Mouse (Mus musculus) lung, postnatal 0 days (tissue): Measurements from ENCODE around the gene Vps13c. TPM values are rescaled to one million over a fixed set of nuclear protein-coding genes. Genes with fewer than 3 reads are reported as not detected.

ENCODE experiments used
- ATAC-seq: fragments of 200-750 bp; cut with Nextera tagmentation; 2 replicates; pipeline ENCODE4 v1.8.0; 2017; ENCODE audit warnings: moderate library complexity
- DNase-seq: peaks from one replicate; pipeline ENCODE4 v3.0.0-alpha.2; 2016; ENCODE audit warnings: low spot score
- H3K27ac ChIP-seq: fragments of 300-500 bp; sonication (generic); 2 replicates; pipeline ENCODE4 v1.5.1; 2014; ENCODE audit warnings: antibody characterized with exemption, mild to moderate bottlenecking, low read length, mixed read lengths
- H3K27me3 ChIP-seq: fragments of 300-500 bp; sonication (generic); replicated peaks from 2 replicates; pipeline ENCODE4 v1.6.1; 2014; ENCODE audit warnings: low read length, mixed read lengths; ENCODE audit not compliant: insufficient read depth
- H3K36me3 ChIP-seq: fragments of 300-500 bp; sonication (generic); 2 replicates; pipeline ENCODE4 v1.6.1; 2014; ENCODE audit warnings: low read length, mixed read lengths; ENCODE audit not compliant: insufficient read depth
- H3K4me1 ChIP-seq: fragments of 300-500 bp; sonication (generic); 2 replicates; pipeline ENCODE4 v1.6.1; 2014; ENCODE audit warnings: antibody characterized with exemption, low read depth, low read length, mixed read lengths; ENCODE audit not compliant: insufficient read depth
- H3K4me2 ChIP-seq: fragments of 300-500 bp; sonication (generic); replicated peaks from 2 replicates; pipeline ENCODE4 v1.6.1; 2014; ENCODE audit warnings: low read depth, mild to moderate bottlenecking, low read length, moderate library complexity, mixed read lengths
- H3K4me3 ChIP-seq: fragments of 300-500 bp; sonication (generic); 2 replicates; pipeline ENCODE4 v1.5.1; 2014; ENCODE audit warnings: low read depth, low read length
- H3K9ac ChIP-seq: fragments of 300-500 bp; sonication (generic); replicated peaks from 2 replicates; pipeline ENCODE4 v1.6.1; 2014; ENCODE audit warnings: low read depth, mild to moderate bottlenecking
- H3K9me3 ChIP-seq: fragments of 300-500 bp; sonication (generic); 2 replicates; pipeline ENCODE4 v1.6.1; 2016; ENCODE audit warnings: low read length, mixed read lengths
- CTCF ChIP-seq: IDR thresholded peaks from 2 replicates; pipeline ENCODE4 v1.5.1; 2016; ENCODE audit warnings: antibody characterized with exemption, mild to moderate bottlenecking
- EP300 ChIP-seq: IDR thresholded peaks from 2 replicates; pipeline ENCODE4 v1.6.1; 2016; ENCODE audit warnings: antibody characterized with exemption, mild to moderate bottlenecking, control low read depth
- WGBS: fragments of 180-500 bp; shearing (Covaris S2); extraction: QIAGEN DNeasy Blood & Tissue Kit; methylation state at CpG from one replicate; pipeline ENCODE4 v1.1.7; 2014; 5-methylcytosine and 5-hydroxymethylcytosine counted together
- polyA plus RNA-seq: library from polyadenylated mRNA; unstranded; fragments of >200 nt; fragmentation: Nextera tagmentation; extraction: Ambion mirVana; gene quantifications from 2 replicates; pipeline ENCODE4 v1.2.1, GENCODE M21; 2015

Gene Vps13c
- polyA plus RNA-seq, 1 experiment from 2014 or later: 6.9 TPM

DNA sequence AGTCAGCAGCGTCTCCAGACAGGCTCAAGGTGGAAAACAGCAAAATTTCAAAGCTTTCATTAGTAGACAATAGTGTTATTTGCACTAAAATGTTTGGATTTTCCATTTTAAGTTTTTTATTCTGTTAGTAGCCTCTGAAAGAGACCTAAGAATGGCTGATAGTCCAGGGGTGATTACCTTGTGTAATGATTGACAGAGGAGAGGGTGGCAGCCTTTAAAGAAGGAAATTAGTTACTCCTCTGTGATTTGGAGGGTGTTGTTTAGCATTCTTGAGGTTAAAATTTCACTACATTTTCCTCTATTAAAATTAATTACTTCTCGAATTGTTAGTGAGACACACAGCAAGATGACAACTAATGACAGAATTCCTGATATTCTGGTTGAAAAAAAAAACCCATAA, 2.9 kb upstream of the Vps13c start:
- Histone ChIP-seq H3K9me3 (no peaks in the 10 kb centered on the region), H3K4me1 (no peaks in the 10 kb centered on the region; the same call in 1 of the 2 replicates), H3K4me3 (no peak overlapping the region), H3K4me2 (no peak overlapping the region), H3K27ac (no peak overlapping the region), H3K36me3 (no peaks in the 10 kb centered on the region), H3K9ac (no peak overlapping the region), H3K27me3 (no peaks in the 10 kb centered on the region)
- 79% methylated on average over 2 of the region's 2 CpGs for WGBS
- TF ChIP-seq EP300 (no peak), CTCF (no peak)
- ATAC-seq: no peak
- no peak for DNase-seq

DNA sequence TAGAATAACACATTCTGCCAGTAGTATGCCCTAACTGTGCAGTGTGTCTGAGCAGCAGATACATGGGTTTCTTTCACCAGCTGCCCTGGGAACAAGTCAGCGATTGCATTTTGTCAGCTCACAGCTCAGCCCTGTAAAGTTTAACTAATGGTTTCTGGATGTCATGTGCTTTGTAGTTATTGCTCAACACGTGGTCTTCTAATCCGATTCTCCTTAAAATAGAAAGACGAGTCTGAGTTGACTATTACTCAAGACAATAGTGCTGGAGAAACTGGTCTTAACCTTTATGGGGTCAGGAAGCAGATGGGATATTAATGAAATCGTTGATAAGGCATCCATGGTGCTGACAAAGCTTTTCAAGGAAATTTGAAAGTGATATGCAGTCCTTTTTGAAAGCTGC, 2.6 kb downstream of the Vps13c start:
- no peak overlapping the region for H3K4me2 ChIP-seq
- peak; percentile 53 for ATAC-seq
- no peak overlapping the region for H3K4me3 ChIP-seq
- WGBS: 18% methylated on average over 5 of the region's 5 CpGs
- peaks cover 11% of the 10 kb centered on the region for H3K4me1 ChIP-seq
- H3K27me3 ChIP-seq: no peaks in the 10 kb centered on the region
- no peaks in the 10 kb centered on the region for H3K36me3 ChIP-seq
- H3K9ac ChIP-seq: no peak overlapping the region
- no peak overlapping the region for H3K27ac ChIP-seq
- peak; percentile 92 for DNase-seq
- no peaks in the 10 kb centered on the region for H3K9me3 ChIP-seq
- TF ChIP-seq CTCF: no peak
- TF ChIP-seq EP300: peak; percentile 59

DNA sequence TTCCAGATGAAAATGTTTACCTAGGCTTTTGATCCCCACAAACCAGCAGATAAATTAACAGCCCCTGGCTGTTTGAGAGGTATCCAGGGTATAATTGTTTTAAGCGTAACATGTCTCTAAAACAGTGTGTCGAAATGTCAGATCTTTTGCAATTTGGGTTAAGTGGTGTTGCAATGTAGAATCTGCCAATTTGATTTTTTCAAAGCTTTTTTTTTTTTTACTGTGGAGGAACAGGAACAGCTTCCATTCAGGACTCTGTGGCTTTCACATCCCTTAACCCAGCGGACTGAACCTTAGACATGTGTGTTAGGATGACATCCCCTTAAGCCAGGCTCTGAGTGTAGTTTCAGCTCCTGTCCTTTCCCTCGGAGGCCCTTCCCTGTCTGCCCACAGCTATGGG, 4.8 kb downstream of the Vps13c start:
- Histone ChIP-seq H3K27me3 (no peaks in the 10 kb centered on the region), H3K4me2 (no peak overlapping the region; the same call in 1 of the 2 replicates), H3K4me1 (peaks cover 11% of the 10 kb centered on the region), H3K4me3 (no peak overlapping the region), H3K36me3 (no peaks in the 10 kb centered on the region), H3K9ac (no peak overlapping the region), H3K27ac (0 out of 2 replicates have a peak overlapping the region, but pooled peaks have one; percentile 20), H3K9me3 (no peaks in the 10 kb centered on the region)
- DNase-seq (peak; percentile 84), ATAC-seq (0 out of 2 replicates have a peak, but pooled peaks have one; percentile 3)
- WGBS: 41% methylated on average over 4 of the region's 4 CpGs
- peak; percentile 70 for TF ChIP-seq EP300
- no peak for TF ChIP-seq CTCF

DNA sequence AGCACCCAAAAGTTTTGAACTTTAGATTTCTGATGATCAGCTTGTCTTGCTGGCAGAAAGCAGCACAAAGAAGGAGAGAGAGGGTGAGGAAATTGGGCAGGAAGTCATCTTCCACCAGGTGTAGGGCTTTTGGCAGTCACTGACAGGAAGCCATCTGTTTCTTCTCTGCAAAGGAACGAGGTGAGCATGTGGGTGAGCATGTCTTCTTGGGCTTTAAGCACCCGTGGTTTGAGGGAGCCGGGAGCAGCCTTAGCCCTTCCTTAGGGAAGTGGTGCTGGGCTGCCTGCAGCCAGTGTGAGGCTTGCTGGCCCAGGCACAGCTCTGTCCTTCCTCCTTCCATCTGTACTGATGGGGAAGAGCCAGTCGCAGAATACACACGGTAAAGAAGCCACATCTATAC, 5.5 kb downstream of the Vps13c start:
- H3K4me1 ChIP-seq: peaks cover 11% of the 10 kb centered on the region
- TF ChIP-seq CTCF (no peak), EP300 (no peak)
- DNase-seq (no peak), ATAC-seq (no peak)
- no peaks in the 10 kb centered on the region for H3K9me3 ChIP-seq
- WGBS: 54% methylated on average over 5 of the region's 5 CpGs
- no peak overlapping the region for H3K9ac ChIP-seq
- no peak overlapping the region for H3K4me3 ChIP-seq
- 0 out of 2 replicates have a peak overlapping the region, but pooled peaks have one; percentile 20 for H3K27ac ChIP-seq
- H3K36me3 ChIP-seq: no peaks in the 10 kb centered on the region
- no peaks in the 10 kb centered on the region for H3K27me3 ChIP-seq
- H3K4me2 ChIP-seq: no peak overlapping the region; the same call in 1 of the 2 replicates

DNA sequence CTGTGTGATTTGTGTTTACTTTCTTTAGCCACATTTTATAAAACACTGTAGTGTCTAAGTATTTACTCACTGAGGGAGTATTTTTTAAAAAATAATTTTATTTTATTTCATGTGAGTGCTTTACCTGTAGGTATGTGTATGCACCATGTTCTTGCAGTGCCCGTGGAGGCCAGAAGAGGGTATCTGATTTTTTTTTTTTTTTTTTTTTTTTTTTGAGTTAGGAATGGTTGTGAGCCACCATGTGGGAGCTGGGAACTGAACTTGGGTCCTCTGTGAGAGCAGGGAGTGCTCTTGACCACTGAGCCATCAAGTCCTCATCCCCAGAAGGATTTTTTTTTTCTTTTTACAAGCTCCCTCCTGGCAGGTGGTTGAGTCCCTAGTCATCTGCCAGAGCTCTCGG, 5.9 kb downstream of the Vps13c start:
- no peak overlapping the region for H3K4me2 ChIP-seq
- H3K9me3 ChIP-seq: no peaks in the 10 kb centered on the region
- H3K36me3 ChIP-seq: no peaks in the 10 kb centered on the region
- H3K27ac ChIP-seq: no peak overlapping the region
- no peak overlapping the region for H3K9ac ChIP-seq
- TF ChIP-seq CTCF (no peak), EP300 (no peak)
- peaks cover 11% of the 10 kb centered on the region for H3K4me1 ChIP-seq
- H3K27me3 ChIP-seq: no peaks in the 10 kb centered on the region
- ATAC-seq (no peak), DNase-seq (no peak)
- WGBS: 97% methylated on average over 2 of the region's 2 CpGs
- H3K4me3 ChIP-seq: no peak overlapping the region

DNA sequence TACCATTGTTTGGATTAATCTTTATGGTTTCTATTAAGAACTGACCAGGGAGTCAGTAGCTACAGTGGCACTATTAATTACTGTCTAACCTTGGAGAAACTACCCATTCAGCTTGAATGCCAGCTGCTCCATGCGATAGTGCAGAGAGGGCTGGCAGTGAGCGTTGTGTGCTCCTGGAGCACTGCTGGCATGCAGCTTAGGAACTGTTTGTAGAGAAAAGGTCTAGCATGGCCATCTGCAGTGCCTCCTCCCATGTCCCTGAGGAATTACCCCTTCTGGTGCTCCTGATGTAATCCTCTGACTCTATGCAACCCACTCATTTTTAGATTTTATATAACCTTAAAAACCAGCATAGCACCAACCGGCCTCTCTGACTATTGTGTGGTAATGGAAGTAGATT, 7.4 kb downstream of the Vps13c start:
- no peak overlapping the region for H3K4me2 ChIP-seq
- no peak overlapping the region for H3K27ac ChIP-seq
- TF ChIP-seq CTCF: no peak
- TF ChIP-seq EP300: no peak
- DNase-seq: no peak
- H3K9me3 ChIP-seq: no peaks in the 10 kb centered on the region
- H3K36me3 ChIP-seq: no peaks in the 10 kb centered on the region
- H3K4me1 ChIP-seq: peaks cover 11% of the 10 kb centered on the region
- no peaks in the 10 kb centered on the region for H3K27me3 ChIP-seq
- no peak for ATAC-seq
- H3K4me3 ChIP-seq: no peak overlapping the region
- WGBS: 88% methylated on average over 3 of the region's 3 CpGs
- H3K9ac ChIP-seq: no peak overlapping the region

DNA sequence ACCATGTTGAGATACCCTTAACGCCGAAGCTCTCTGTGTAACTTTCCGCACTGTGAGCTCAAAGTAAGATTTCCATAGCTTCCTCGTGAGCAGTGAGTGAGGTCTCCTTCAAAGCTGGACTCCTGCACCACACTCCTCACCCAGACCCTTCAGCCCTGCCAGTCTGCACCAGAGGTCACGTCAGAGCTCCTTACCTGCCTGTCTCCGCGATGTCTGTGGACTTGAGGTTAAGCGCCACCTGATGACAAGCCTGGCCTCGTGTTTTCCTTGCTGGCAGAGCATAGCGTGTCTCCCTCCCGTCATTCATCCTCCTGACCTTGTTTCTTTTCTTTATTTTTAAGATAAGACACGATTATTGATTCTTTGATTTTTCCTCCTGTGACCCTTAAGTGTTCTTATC, 9.2 kb downstream of the Vps13c start:
- DNase-seq (no peak), ATAC-seq (no peak)
- H3K27me3 ChIP-seq: no peaks in the 10 kb centered on the region
- no peak overlapping the region for H3K4me3 ChIP-seq
- no peaks in the 10 kb centered on the region for H3K9me3 ChIP-seq
- H3K36me3 ChIP-seq: 0 out of 2 replicates have a peak, but pooled peaks cover 3% of the 10 kb centered on the region
- H3K4me2 ChIP-seq: no peak overlapping the region
- H3K27ac ChIP-seq: no peak overlapping the region
- no peak overlapping the region for H3K9ac ChIP-seq
- TF ChIP-seq EP300 (no peak), CTCF (no peak)
- peaks cover 11% of the 10 kb centered on the region for H3K4me1 ChIP-seq
- WGBS: 63% methylated on average over 12 of the region's 12 CpGs
